Mouse (Mus musculus) heart, embryonic 12.5 days (tissue): Measurements from ENCODE around the gene Gdpd5. TPM values are rescaled to one million over a fixed set of nuclear protein-coding genes. Genes with fewer than 3 reads are reported as not detected.

Experiments
- polyA plus RNA-seq: library from polyadenylated mRNA; unstranded; fragments of >200 nt; fragmentation: Nextera tagmentation; extraction: Ambion mirVana; gene quantifications from 2 replicates; pipeline ENCODE4 v1.2.1, GENCODE M21; 2016

The Gdpd5 gene
- polyA plus RNA-seq, 1 experiment from 2014 or later: 28.8 TPM

Other genes with a start within 250 kb of the Gdpd5 start
- 18.8 and 19.6 TPM in 2 replicates for gene Uvrag, start 240.3 kb upstream of the Gdpd5 start, polyA plus RNA-seq
- gene Dgat2, start 198.7 kb upstream of the Gdpd5 start, polyA plus RNA-seq: 10.0 and 10.3 TPM in 2 replicates
- gene Mogat2, start 142.8 kb upstream of the Gdpd5 start, polyA plus RNA-seq: 2.5 and 3.1 TPM in 2 replicates
- 3.0 and 3.4 TPM in 2 replicates for gene Map6, start 114.0 kb upstream of the Gdpd5 start, polyA plus RNA-seq
- gene Serpinh1, start 28.2 kb upstream of the Gdpd5 start, polyA plus RNA-seq: 1,302 and 1,316 TPM in 2 replicates
- 0.85 and 1.3 TPM in 2 replicates for gene Klhl35, start 84.6 kb downstream of the Gdpd5 start, polyA plus RNA-seq
- 459 and 490 TPM in 2 replicates for gene Rps3, start 102.3 kb downstream of the Gdpd5 start, polyA plus RNA-seq
- 13.4 and 14.5 TPM in 2 replicates for gene Arrb1, start 154.1 kb downstream of the Gdpd5 start, polyA plus RNA-seq
- gene Tpbgl, start 245.7 kb downstream of the Gdpd5 start, polyA plus RNA-seq: 1.3 and 1.5 TPM in 2 replicates